Mouse (Mus musculus) intestine, embryonic 14.5 days (tissue): ENCODE measurements around the gene Tbc1d10a. TPM values are rescaled to one million over a fixed set of nuclear protein-coding genes. Genes with fewer than 3 reads are reported as not detected.

Experiments
- ATAC-seq: fragments of 200-750 bp; cut with Nextera tagmentation; replicated peaks from 2 replicates; pipeline ENCODE4 v1.8.0; 2017; ENCODE audit warnings: low read depth, moderate number of reproducible peaks, moderate TSS enrichment, moderate library complexity; ENCODE audit not compliant: low FRiP score, low TSS enrichment
- DNase-seq: peaks from one replicate; pipeline ENCODE4 v3.0.0-alpha.2; 2018; ENCODE audit warnings: low spot score
- H3K27ac ChIP-seq: fragments of 300-500 bp; sonication (generic); 2 replicates; pipeline ENCODE4 v1.5.1; 2014; ENCODE audit warnings: low read depth, mild to moderate bottlenecking, control low read depth
- H3K27me3 ChIP-seq: fragments of 300-500 bp; sonication (generic); replicated peaks from 2 replicates; pipeline ENCODE4 v1.6.1; 2014; ENCODE audit warnings: low read length, control low read depth; ENCODE audit not compliant: control insufficient read depth, insufficient read depth
- H3K36me3 ChIP-seq: fragments of 300-500 bp; sonication (generic); 2 replicates; pipeline ENCODE4 v1.6.1; 2014; ENCODE audit warnings: low read length, control low read depth; ENCODE audit not compliant: control insufficient read depth, insufficient read depth
- H3K4me1 ChIP-seq: fragments of 300-500 bp; sonication (generic); replicated peaks from 2 replicates; pipeline ENCODE4 v1.6.1; 2014; ENCODE audit warnings: low read length, control low read depth, mixed read lengths; ENCODE audit not compliant: control insufficient read depth, insufficient read depth
- H3K4me2 ChIP-seq: fragments of 300-500 bp; sonication (generic); 2 replicates; pipeline ENCODE4 v1.6.1; 2014; ENCODE audit warnings: low read length
- H3K4me3 ChIP-seq: fragments of 300-500 bp; sonication (generic); 2 replicates; pipeline ENCODE4 v1.5.1; 2014; ENCODE audit warnings: low read depth, low read length, control low read depth, mixed read lengths
- H3K9ac ChIP-seq: fragments of 300-500 bp; sonication (generic); 2 replicates; pipeline ENCODE4 v1.6.1; 2014; ENCODE audit warnings: mild to moderate bottlenecking, low read length
- H3K9me3 ChIP-seq: fragments of 300-500 bp; sonication (generic); 2 replicates; pipeline ENCODE4 v1.6.1; 2016; ENCODE audit warnings: low read length, control low read depth; ENCODE audit not compliant: control insufficient read depth
- WGBS: fragments of 180-500 bp; shearing (Covaris S2); extraction: QIAGEN DNeasy Blood & Tissue Kit; methylation state at CpG from one replicate; pipeline ENCODE4 v1.1.7; 2014; 5-methylcytosine and 5-hydroxymethylcytosine counted together
- polyA plus RNA-seq: library from polyadenylated mRNA; unstranded; fragments of >200 nt; fragmentation: Nextera tagmentation; extraction: Ambion mirVana; gene quantifications from 2 replicates; pipeline ENCODE4 v1.2.1, GENCODE M21; 2014

Tbc1d10a gene
- polyA plus RNA-seq, 1 experiment from 2014 or later = 20.1 TPM

DNA sequence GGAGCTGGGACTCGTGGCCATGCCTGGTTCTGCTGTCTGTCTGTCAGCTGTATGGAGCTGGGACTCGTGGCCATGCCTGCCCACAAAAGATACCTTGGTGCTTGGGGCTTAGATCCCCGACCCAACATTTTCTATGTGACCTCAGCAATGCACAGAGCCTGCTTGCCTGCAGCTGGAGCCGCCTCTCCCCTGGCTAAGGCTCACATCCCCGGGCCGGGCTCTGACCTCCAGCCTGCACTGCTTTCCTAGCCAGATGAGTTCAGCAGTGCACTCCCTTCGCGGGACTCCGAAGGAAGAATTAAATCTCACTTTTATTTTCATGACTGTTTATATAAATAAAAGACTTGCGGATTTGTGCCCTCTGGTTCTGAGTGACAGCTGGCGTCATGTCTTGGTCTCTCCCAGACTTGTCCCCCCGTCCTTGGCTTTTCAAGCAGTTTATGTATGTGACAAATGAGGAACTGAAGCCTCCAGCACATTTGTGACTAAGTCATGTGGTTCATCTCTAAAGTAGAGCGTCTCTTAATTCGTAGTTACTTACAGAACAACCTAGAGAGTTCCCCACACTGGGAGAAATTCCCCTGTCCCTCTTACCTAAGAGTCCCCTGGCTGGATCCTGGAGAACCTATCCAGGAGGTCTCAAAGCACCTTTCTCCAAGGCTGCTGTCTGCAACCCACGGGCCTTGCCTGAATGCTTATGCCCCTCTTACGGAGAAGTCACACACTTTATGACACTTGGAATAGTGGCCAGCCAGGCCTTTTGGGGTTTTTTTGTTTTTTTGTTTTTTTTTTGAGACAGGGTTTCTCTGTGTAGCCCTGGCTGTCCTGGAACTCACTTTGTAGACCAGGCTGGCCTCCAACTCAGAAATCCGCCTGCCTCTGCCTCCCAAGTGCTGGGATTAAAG, 35.7 kb downstream of the Tbc1d10a start:
- H3K9ac ChIP-seq = no peak overlapping the region
- H3K27ac ChIP-seq = no peak overlapping the region
- ATAC-seq = no peak
- no peak for DNase-seq
- H3K4me2 ChIP-seq = no peak overlapping the region
- H3K9me3 ChIP-seq = 0 out of 2 replicates have a peak, but pooled peaks cover 3% of the 10 kb centered on the region
- peaks cover 10% of the 10 kb centered on the region; the same call in 1 of the 2 replicates for H3K27me3 ChIP-seq
- H3K4me1 ChIP-seq = peaks cover 3% of the 10 kb centered on the region; the same call in 1 of the 2 replicates
- no peaks in the 10 kb centered on the region for H3K36me3 ChIP-seq
- WGBS = 67% methylated on average over 17 of the region's 17 CpGs
- H3K4me3 ChIP-seq = no peak overlapping the region

DNA sequence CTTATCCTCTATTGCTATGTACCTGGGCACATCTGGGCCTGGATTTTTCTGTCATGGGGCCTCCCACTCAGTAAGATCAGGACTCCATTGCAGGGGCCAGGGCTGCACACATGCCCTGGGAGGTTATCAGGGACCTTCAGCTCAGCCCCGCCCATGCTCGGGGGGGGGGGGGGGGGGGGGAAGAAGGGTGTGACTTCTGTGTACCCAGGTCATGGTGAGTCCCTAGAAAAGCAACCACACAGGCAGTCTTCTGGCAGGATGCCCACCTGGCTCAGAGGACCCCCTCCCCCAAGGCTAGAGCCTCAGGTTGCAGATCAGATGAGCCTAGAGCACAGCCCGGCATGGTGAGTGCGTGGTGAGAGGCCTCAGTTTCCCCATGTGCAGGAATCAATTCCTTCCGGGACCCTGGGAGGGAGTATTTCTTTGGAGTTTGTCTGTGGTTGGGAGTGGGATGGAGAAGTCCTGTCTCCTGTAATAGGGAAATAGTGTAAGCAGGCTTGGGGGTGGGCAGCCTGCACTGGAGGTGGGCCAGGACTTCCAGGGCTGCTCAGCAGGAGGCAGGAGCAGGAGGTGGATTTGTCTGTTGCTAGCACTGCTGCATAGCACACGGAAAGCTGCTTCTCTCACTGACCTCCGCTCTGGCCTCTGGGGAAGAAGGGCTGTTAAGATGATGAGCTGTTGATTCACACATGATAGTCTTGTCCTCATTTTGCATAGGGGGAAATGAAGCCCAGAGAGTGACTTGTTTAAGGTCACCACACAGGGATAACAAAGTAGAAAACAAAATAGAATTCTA, 37.0 kb downstream of the Tbc1d10a start:
- Histone ChIP-seq H3K4me3 (no peak overlapping the region), H3K9me3 (no peaks in the 10 kb centered on the region), H3K36me3 (no peaks in the 10 kb centered on the region), H3K27me3 (peaks cover 6% of the 10 kb centered on the region; the same call in 1 of the 2 replicates), H3K4me2 (no peak overlapping the region), H3K9ac (no peak overlapping the region), H3K27ac (no peak overlapping the region), H3K4me1 (peaks cover 3% of the 10 kb centered on the region; the same call in 1 of the 2 replicates)
- DNase-seq (no peak), ATAC-seq (no peak)
- 32% methylated on average over 6 of the region's 7 CpGs for WGBS

DNA sequence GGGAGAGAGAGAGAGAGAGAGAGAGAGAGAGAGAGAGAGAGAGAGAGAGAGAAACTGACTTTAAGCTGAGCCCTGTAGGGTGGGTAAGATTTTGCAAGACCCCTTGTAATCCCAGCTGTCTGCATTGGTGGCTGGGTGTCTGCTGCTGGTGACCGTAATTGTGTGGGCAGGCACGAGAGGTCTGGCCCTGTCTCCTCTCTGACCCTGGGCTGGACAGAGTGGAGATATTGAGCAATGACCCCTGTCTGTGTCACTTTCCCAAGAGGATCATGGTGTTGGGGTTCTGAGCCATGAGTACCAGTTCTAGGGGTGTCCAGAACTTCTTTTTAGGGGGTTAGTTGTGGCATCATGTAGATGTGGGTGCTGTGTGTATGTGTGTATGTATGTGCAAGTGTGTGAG, 37.6 kb downstream of the Tbc1d10a start:
- ATAC-seq (no peak), DNase-seq (no peak)
- 44% methylated on average over 2 of the region's 2 CpGs for WGBS
- no peak overlapping the region for H3K4me2 ChIP-seq
- no peak overlapping the region for H3K4me3 ChIP-seq
- no peaks in the 10 kb centered on the region for H3K9me3 ChIP-seq
- H3K27me3 ChIP-seq = 0 out of 2 replicates have a peak, but pooled peaks cover 2% of the 10 kb centered on the region
- H3K27ac ChIP-seq = no peak overlapping the region
- H3K4me1 ChIP-seq = no peaks in the 10 kb centered on the region
- no peaks in the 10 kb centered on the region for H3K36me3 ChIP-seq
- H3K9ac ChIP-seq = no peak overlapping the region

GRCm38 (mm10) chr11:4226569-4227325, 40.2 kb downstream of the Tbc1d10a start:
- H3K27ac ChIP-seq = no peak overlapping the region
- H3K4me1 ChIP-seq = no peaks in the 10 kb centered on the region
- no peaks in the 10 kb centered on the region for H3K9me3 ChIP-seq
- DNase-seq (no peak), ATAC-seq (no peak)
- H3K4me2 ChIP-seq = no peak overlapping the region
- no peaks in the 10 kb centered on the region for H3K36me3 ChIP-seq
- H3K27me3 ChIP-seq = no peaks in the 10 kb centered on the region
- 83% methylated on average over 5 of the region's 5 CpGs for WGBS
- no peak overlapping the region for H3K9ac ChIP-seq
- no peak overlapping the region for H3K4me3 ChIP-seq

- Histone ChIP-seq H3K4me3 (no peak overlapping the region), H3K4me2 (no peak overlapping the region), H3K9ac (no peak overlapping the region), H3K27me3 (no peaks in the 10 kb centered on the region), H3K36me3 (no peaks in the 10 kb centered on the region), H3K4me1 (no peaks in the 10 kb centered on the region), H3K9me3 (no peaks in the 10 kb centered on the region), H3K27ac (no peak overlapping the region)
- DNase-seq (no peak), ATAC-seq (no peak)
- WGBS = 48% methylated on average over 8 of the region's 8 CpGs
Observed at GRCm38 (mm10) chr11:4228463-4228862, 41.9 kb downstream of the Tbc1d10a start.

DNA sequence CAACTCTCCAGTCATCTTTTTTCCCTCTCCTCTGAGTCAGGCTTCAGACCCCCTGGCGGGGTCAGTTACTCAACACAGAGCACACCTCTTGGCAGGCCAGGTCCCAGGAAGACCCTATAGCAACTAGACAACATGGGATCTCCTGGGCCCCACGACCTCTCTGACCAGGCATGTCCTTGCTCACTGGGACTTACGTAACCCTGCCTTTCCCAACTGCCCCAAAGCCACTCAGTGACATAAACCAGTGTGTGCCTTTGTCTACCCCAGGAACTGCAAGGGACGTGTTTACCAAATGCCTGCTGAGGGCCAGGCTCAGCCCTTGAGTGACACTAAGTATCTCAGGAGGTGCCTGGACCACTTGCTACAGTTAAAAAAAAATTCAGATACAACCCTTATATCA, 43.3 kb downstream of the Tbc1d10a start:
- no peaks in the 10 kb centered on the region for H3K36me3 ChIP-seq
- no peaks in the 10 kb centered on the region for H3K9me3 ChIP-seq
- H3K27me3 ChIP-seq = no peaks in the 10 kb centered on the region
- no peaks in the 10 kb centered on the region for H3K4me1 ChIP-seq
- no peak overlapping the region for H3K4me3 ChIP-seq
- no peak overlapping the region for H3K9ac ChIP-seq
- DNase-seq = no peak
- 49% methylated on average over 4 of the region's 4 CpGs for WGBS
- no peak overlapping the region for H3K27ac ChIP-seq
- ATAC-seq = no peak
- no peak overlapping the region for H3K4me2 ChIP-seq

GRCm38 (mm10) chr11:4231435-4231834, 44.8 kb downstream of the Tbc1d10a start:
- no peak for DNase-seq
- WGBS = 94% methylated on average over 2 of the region's 2 CpGs
- H3K4me2 ChIP-seq = no peak overlapping the region
- no peaks in the 10 kb centered on the region for H3K4me1 ChIP-seq
- H3K27me3 ChIP-seq = no peaks in the 10 kb centered on the region
- H3K27ac ChIP-seq = no peak overlapping the region
- ATAC-seq = no peak
- no peak overlapping the region for H3K4me3 ChIP-seq
- H3K9ac ChIP-seq = no peak overlapping the region
- no peaks in the 10 kb centered on the region for H3K9me3 ChIP-seq
- H3K36me3 ChIP-seq = no peaks in the 10 kb centered on the region

- H3K4me2 ChIP-seq = no peak overlapping the region
- no peak overlapping the region for H3K9ac ChIP-seq
- H3K27ac ChIP-seq = no peak overlapping the region
- WGBS = 67% methylated on average over 12 of the region's 12 CpGs
- no peak overlapping the region for H3K4me3 ChIP-seq
- no peaks in the 10 kb centered on the region for H3K36me3 ChIP-seq
- no peaks in the 10 kb centered on the region for H3K9me3 ChIP-seq
- no peaks in the 10 kb centered on the region for H3K27me3 ChIP-seq
- H3K4me1 ChIP-seq = no peaks in the 10 kb centered on the region
- no peak for ATAC-seq
- no peak for DNase-seq
Observed at GRCm38 (mm10) chr11:4232644-4233043, 46.1 kb downstream of the Tbc1d10a start.
